Mouse (Mus musculus) thymus, postnatal 4 days (tissue): ENCODE measurements around the gene Kif2c.

Experiments used
- DNase-seq: peaks from one replicate; pipeline ENCODE4 v3.0.0; 2021

The Kif2c gene

DNA sequence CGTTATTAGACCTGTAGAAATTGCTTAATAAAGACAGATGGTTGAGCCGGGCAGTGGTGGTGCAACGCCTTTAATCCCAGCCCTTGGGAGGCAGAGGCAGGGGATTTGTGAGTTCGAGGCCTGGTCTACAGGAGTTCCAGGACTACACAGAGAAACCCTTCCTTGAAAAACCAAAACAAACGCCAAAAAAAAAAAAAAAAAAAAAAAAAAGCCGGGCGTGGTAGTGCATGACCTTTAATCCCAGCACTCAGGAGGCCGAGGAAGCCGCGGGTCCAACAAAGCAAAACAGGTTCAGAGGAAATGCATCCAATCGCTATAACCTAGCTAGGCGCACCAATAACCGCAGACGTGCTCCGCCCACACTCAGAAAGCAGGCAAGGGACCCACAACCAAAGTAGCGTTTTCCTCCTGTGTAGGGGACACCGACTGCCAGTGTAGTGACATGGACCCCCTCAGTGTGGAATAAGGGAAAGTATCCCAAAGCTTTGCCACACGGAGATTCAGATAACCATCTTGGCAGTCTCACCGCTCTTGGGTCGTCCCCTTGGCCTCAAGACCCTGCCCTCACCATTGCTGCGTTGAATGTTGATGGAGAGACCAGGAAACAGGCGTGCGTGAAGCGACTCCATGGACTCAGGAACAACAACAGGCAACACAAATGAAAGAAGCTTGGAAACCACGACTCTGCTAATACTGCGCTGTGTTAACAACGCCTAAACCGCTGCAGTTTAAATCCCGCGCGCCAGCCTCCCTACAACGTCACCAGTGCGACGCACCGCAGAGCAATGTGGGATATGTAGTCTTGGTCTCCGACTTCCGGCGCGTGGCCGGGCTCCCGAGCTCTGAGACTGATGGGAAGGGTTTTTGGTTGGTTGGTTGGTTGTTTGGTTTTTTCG is at the start of gene Kif2c:
Gene Kif2c (minus strand): TSS at position 777 of the 896 bp plus-strand sequence.
- DNase-seq: peak; percentile 94

- no peak for DNase-seq
Observed at GRCm38 (mm10) chr4:117231208-117231607, 48.8 kb upstream of the Kif2c start.

GRCm38 (mm10) chr4:117230331-117230730 is 47.9 kb upstream of the Kif2c start:
- peak; percentile 57 for DNase-seq

DNA sequence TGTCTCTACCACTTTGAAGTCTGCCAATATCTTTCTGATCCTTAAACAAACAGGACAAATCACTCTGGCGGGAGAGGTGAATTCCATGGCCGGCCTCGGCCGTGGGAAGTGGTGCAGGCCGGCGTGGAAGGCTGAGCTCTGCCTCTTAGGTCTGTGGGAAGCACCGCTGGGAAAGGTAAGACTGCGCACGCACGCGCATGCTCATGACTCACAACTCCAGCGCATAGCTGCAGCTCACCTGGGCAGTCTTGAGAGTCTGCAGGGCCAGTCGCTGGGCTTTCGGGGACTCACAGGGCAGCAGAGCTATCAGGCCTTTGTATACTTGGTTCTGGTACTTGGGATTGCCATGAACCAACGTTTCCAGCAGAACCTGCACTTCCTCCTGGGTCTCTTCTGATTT is 47.2 kb upstream of the Kif2c start:
- no peak for DNase-seq

GRCm38 (mm10) chr4:117225250-117225649 is 42.8 kb upstream of the Kif2c start:
- no peak for DNase-seq

DNA sequence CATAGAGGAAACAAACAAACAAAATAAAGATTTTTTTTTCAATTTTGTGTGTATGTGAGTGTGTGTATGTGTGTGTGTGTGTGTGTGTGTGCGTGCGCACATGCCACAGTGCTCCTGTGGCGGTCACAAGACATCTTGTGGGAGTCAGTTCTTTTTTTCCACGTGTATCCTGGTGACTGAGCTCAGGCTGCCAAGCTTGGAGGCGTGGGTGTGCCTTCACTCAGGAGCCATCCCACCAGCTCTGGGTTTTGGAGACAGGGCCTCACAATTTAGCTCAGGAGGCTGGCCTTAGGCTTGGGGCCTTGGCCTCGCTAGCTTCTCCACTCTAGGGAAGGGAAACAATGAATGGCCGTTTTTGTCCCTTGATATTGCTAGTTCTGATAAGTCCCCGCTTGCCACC is 41.7 kb upstream of the Kif2c start:
- DNase-seq: no peak

- DNase-seq: no peak
Observed at GRCm38 (mm10) chr4:117223001-117223400, 40.6 kb upstream of the Kif2c start.

DNA sequence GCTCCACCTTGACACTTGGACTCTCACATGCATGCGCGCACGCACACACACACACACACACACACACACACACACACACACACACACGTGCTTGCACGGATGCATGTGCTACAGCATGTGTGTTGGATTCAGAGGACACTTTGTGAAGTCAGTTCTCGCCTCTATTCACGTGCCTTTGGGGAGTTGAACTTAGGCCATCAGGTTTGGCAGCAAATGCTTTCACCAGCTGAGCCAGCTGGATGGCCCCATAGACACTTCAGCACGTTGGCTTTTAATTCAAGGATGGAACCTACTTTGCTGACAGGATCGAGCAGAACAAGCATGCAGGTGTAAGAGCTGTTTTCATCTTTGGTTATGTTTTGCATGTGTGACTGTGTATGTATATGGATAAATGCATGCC is 39.4 kb upstream of the Kif2c start:
- DNase-seq: no peak

DNA sequence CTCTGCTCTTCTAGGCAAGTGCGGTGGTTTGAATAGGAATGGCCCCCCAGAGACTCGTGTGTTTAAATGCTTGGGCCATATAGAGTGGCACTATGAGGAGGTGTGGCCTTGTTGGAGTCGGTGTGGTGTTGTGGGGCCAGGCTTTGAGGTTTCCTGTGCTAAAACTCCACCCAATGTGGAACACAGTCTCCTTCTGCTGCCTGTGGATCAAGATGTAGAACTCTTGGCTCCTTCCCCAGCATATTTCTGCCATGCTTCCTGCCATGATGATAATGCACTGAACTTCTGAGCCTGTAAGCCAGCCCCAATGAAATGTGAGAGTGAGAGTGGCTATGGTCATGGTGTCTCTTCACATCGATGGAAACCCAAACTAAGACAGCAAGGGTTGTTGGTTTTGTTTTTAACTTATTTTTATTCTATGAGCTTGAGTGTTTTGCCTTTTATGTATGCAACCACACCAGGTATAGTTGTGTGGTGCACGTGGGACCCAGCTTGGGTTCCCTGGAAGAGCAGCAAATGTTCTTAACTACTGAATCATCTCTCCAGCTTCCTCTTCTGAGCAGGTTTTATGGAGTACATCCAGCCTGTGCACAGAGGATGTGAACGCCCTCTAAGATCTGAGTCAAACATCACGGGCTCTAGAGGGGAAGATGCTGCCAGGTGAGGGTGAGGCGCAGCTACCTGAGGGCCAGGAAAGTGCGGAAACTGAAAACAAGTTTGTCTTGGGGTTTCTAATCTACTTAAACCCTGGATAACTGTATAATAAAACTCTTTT is 38.5 kb upstream of the Kif2c start:
- DNase-seq: no peak

GRCm38 (mm10) chr4:117218517-117219219 is 36.2 kb upstream of the Kif2c start:
- DNase-seq: peak; percentile 81

DNA sequence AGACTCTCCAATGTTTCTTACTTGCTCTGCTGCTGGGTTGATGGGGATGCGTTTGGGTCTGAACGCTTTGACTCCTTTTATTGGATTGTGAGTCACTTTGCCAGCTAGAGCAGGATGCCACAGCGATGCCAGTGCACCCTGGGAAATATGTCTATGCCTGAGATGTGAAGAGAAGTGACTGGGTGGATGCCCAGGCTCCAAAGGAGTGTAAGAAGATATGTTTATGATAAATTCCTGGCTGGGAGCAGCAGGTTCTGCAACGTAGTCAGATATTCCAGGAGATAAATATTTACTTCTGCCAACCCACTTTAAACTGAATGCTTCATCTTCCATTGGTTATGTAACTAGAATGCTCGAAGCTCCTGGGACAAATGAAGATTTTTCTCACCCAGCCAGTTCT is 34.6 kb upstream of the Kif2c start:
- DNase-seq: no peak

DNA sequence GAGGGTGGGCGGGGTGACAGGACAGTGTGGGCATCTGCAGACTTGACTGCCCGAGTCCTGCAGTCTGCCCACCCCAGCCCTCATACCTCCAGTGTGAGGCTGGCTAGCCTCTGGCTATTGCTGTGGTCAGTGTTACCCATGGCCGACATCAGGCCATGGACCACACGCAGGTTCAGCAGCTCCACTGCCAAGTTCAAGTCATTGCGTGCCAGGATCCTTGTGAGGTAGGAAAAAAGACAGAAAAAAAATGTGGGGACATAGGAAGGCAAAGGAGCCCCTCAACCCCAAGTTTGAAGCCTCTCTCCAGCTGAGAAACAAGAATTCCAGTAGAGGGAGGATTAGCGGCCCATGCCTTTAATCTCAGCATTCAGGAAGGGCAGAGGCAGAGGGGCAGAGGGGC is 31.8 kb upstream of the Kif2c start:
- DNase-seq: no peak

DNA sequence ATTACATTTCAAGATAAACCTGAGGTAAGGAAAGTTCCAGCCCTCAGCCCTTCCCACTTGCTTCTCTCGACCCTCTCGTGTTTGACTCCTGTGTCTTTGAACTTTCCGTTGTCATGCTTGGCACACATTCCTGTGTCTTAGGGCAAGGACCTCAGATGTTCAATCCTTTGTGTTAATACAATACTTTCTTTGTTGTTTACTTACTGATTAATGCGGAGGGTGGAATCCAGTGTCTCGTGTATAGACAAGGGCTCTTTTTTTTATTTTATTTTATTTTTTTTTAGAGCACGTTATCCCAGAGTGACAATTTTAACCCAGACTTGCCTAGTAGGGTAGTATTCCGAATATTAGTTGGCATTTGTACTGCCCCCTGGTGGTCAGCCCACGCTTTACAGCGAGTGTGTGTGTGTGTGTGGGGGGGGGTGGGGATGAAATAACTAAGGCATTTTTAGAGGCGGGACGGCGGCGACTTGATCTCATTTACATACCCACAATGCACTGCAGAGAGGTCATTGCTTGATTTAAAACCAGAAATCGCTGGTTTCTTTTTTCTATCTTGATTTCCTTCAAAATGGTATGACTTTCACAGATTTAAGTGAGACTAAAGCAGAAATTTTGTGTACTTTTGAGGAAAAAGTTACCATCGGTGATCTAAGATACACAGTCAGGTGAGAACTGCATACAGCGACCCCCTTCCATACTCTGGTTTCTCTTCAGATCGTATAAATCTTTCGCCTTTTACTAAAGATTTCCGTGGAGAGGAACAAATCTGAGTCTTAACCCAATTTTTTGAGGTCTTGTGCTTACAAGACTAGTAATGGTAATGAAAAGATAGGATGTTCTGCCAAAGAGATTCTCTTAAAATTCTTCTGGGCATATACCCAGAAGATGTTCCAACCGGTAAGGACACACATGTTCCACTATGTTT is 28.0 kb upstream of the Kif2c start:
- DNase-seq: peak; percentile 94

GRCm38 (mm10) chr4:117209592-117209991 is 27.2 kb upstream of the Kif2c start:
- DNase-seq: no peak

DNA sequence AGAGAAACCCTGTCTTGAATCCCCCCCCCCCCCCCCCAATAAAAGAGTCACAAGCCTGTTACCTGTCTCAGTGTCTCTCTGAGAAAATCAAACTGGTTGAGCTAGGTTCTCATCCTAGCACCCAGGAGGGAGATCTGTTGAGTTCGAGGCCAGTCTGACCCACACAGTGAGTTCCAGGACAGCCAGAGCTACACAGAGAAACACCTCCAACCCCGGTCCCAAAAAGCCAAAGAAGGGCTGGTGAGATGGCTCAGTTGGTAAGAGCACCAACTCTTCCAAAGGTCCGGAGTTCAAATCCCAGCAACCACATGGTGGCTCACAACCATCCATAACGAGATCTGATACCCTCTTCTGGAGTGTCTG is 20.5 kb upstream of the Kif2c start:
- no peak for DNase-seq

- DNase-seq: peak; percentile 63
Observed at GRCm38 (mm10) chr4:117202046-117202991, 19.9 kb upstream of the Kif2c start.

- DNase-seq: no peak
Observed at GRCm38 (mm10) chr4:117191804-117192203, 9.4 kb upstream of the Kif2c start.

DNA sequence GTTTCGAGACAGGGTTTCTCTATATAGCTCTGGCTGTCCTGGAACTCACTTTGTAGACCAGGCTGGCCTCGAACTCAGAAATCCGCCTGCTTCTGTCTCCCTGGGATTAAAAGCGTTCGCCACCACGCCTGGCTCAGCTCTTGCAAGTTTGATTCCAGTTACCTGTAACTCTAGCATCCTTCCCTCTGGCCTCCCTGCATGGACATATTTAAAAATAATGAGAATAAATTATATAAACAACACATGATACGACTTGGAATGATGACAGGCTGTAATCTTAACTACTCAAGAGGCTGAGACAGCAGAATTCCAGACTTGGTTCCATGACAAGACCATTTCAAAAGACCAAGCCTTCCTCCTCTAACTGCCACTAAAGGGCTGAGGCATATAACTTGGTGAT is 8.2 kb upstream of the Kif2c start:
- DNase-seq: no peak

GRCm38 (mm10) chr4:117189856-117190543 is 7.6 kb upstream of the Kif2c start:
- peak; percentile 37 for DNase-seq

GRCm38 (mm10) chr4:117189382-117189855 is 7.0 kb upstream of the Kif2c start:
- DNase-seq: peak; percentile 96
